Mouse (Mus musculus) spleen, embryonic (tissue): ENCODE results near the gene 4430402I18Rik.

Experiments
- CTCF ChIA-PET: fragments of 350-600 bp; sonication (Branson Sonifier 250); formaldehyde crosslinking; loops from one replicate; lab custom pipeline; 2022; lab: Charles Lee

4430402I18Rik gene

GRCm38 (mm10) chr19:28969231-28969630, 1.6 kb upstream of the 4430402I18Rik start:
- CTCF ChIA-PET: no interaction called here

- CTCF ChIA-PET: no interaction called here
Observed at GRCm38 (mm10) chr19:28968178-28968577, 578 bp upstream of the 4430402I18Rik start.

- CTCF ChIA-PET: no interaction called here
Observed at GRCm38 (mm10) chr19:28964552-28964903, 3.1 kb downstream of the 4430402I18Rik start.

GRCm38 (mm10) chr19:28963842-28964551, 3.6 kb downstream of the 4430402I18Rik start, which contains the start of gene Plpp6:
TSS of gene Plpp6 (plus strand) at chr19:28963953.
- CTCF ChIA-PET: no interaction called here

- CTCF ChIA-PET: no interaction called here
Observed at GRCm38 (mm10) chr19:28963513-28963841, 4.1 kb downstream of the 4430402I18Rik start.

GRCm38 (mm10) chr19:28963113-28963512, 4.5 kb downstream of the 4430402I18Rik start:
- CTCF ChIA-PET: no interaction called here

GRCm38 (mm10) chr19:28951251-28951650, 16.3 kb downstream of the 4430402I18Rik start:
- CTCF ChIA-PET: no interaction called here

GRCm38 (mm10) chr19:28947311-28947710, 20.3 kb downstream of the 4430402I18Rik start:
- CTCF ChIA-PET: no interaction called here

- CTCF ChIA-PET: no interaction called here
Observed at GRCm38 (mm10) chr19:28946782-28947181, 20.8 kb downstream of the 4430402I18Rik start.

GRCm38 (mm10) chr19:28941271-28941670, 26.3 kb downstream of the 4430402I18Rik start:
- CTCF ChIA-PET: no interaction called here

GRCm38 (mm10) chr19:28940135-28940874, 27.3 kb downstream of the 4430402I18Rik start:
- CTCF ChIA-PET: no interaction called here

GRCm38 (mm10) chr19:28934897-28935296, 32.7 kb downstream of the 4430402I18Rik start:
- CTCF ChIA-PET: no interaction called here

- CTCF ChIA-PET: no interaction called here
Observed at GRCm38 (mm10) chr19:28929034-28929433, 38.6 kb downstream of the 4430402I18Rik start.

- CTCF ChIA-PET: no interaction called here
Observed at GRCm38 (mm10) chr19:28927396-28927795, 40.2 kb downstream of the 4430402I18Rik start.

- CTCF ChIA-PET: no interaction called here
Observed at GRCm38 (mm10) chr19:28926366-28926765, 41.2 kb downstream of the 4430402I18Rik start.

GRCm38 (mm10) chr19:28917839-28918238, 49.8 kb downstream of the 4430402I18Rik start:
- CTCF ChIA-PET: no interaction called here

GRCm38 (mm10) chr19:28916492-28916891, 51.1 kb downstream of the 4430402I18Rik start:
- CTCF ChIA-PET: no interaction called here

GRCm38 (mm10) chr19:28915602-28916250, 51.9 kb downstream of the 4430402I18Rik start:
- CTCF ChIA-PET: interaction anchor here (0.9 kb wide), 1 partner anchor 876 kb away, joined by 8 read pairs; no protein-coding TSS in a partner anchor

- CTCF ChIA-PET: interaction anchor here (0.5 kb wide), 1 partner anchor 10 kb away, joined by 3 read pairs; no protein-coding TSS in a partner anchor
Observed at GRCm38 (mm10) chr19:28914598-28914997, 53.0 kb downstream of the 4430402I18Rik start.

GRCm38 (mm10) chr19:28908693-28909092, 58.9 kb downstream of the 4430402I18Rik start:
- CTCF ChIA-PET: no interaction called here

- CTCF ChIA-PET: no interaction called here
Observed at GRCm38 (mm10) chr19:28908186-28908585, 59.4 kb downstream of the 4430402I18Rik start.

GRCm38 (mm10) chr19:28903536-28904119, 64.0 kb downstream of the 4430402I18Rik start:
- CTCF ChIA-PET: no interaction called here
